Mouse (Mus musculus): Measurements from ENCODE around the gene Smarca4.

Gene Smarca4

GRCm38 (mm10) chr9:21721036-21721435 lies 105.1 kb downstream of the Smarca4 start:
- DNase-seq (ENCODE audit: low spot score in 2 of 2), result no peak

GRCm38 (mm10) chr9:21723377-21724146 lies 107.6 kb downstream of the Smarca4 start, which contains the start of gene Ldlr:
Gene Ldlr (plus strand): TSS chr9:21723483.
- peak; percentile 47 to 78 for DNase-seq (ENCODE audit: low spot score in 2 of 2)

GRCm38 (mm10) chr9:21724147-21724536 lies 108.2 kb downstream of the Smarca4 start:
- DNase-seq (ENCODE audit: low spot score in 2 of 2), result peak; percentile 81 to 88

- no peak for DNase-seq (ENCODE audit: low spot score in 2 of 2)
These were observed 109.5 kb downstream of the Smarca4 start for GRCm38 (mm10) chr9:21725224-21726121.

GRCm38 (mm10) chr9:21726218-21726975 lies 110.4 kb downstream of the Smarca4 start:
- DNase-seq (ENCODE audit: low spot score in 2 of 2), result no peak

- no peak for DNase-seq (ENCODE audit: low spot score in 2 of 2)
These were observed 112.4 kb downstream of the Smarca4 start for GRCm38 (mm10) chr9:21728261-21728832.

GRCm38 (mm10) chr9:21729264-21729663 lies 113.3 kb downstream of the Smarca4 start:
- DNase-seq (ENCODE audit: low spot score in 2 of 2), result no peak

GRCm38 (mm10) chr9:21732288-21732687 lies 116.3 kb downstream of the Smarca4 start:
- no peak for DNase-seq (ENCODE audit: low spot score in 2 of 2)

GRCm38 (mm10) chr9:21733446-21733845 lies 117.5 kb downstream of the Smarca4 start:
- no peak for DNase-seq (ENCODE audit: low spot score in 2 of 2)

GRCm38 (mm10) chr9:21733989-21734388 lies 118.0 kb downstream of the Smarca4 start:
- no peak for DNase-seq (ENCODE audit: low spot score in 2 of 2)

GRCm38 (mm10) chr9:21735126-21735525 lies 119.2 kb downstream of the Smarca4 start:
- DNase-seq (ENCODE audit: low spot score in 2 of 2), result no peak

GRCm38 (mm10) chr9:21736580-21736979 lies 120.6 kb downstream of the Smarca4 start:
- no peak for DNase-seq (ENCODE audit: low spot score in 2 of 2)

GRCm38 (mm10) chr9:21737188-21737587 lies 121.2 kb downstream of the Smarca4 start:
- no peak for DNase-seq (ENCODE audit: low spot score in 2 of 2)

- no peak for DNase-seq (ENCODE audit: low spot score in 2 of 2)
These were observed 122.8 kb downstream of the Smarca4 start for GRCm38 (mm10) chr9:21738776-21739175.

- no peak for DNase-seq (ENCODE audit: low spot score in 2 of 2)
These were observed 124.5 kb downstream of the Smarca4 start for GRCm38 (mm10) chr9:21740427-21740826.

GRCm38 (mm10) chr9:21741514-21741913 lies 125.5 kb downstream of the Smarca4 start:
- no peak for DNase-seq (ENCODE audit: low spot score in 2 of 2)

- DNase-seq (ENCODE audit: low spot score in 2 of 2), result no peak
These were observed 131.3 kb downstream of the Smarca4 start for GRCm38 (mm10) chr9:21747238-21747774.

- peak in 1 of 2 experiments; percentile 65 for DNase-seq (ENCODE audit: low spot score in 2 of 2)
These were observed 132.1 kb downstream of the Smarca4 start for GRCm38 (mm10) chr9:21748033-21748432.

- no peak for DNase-seq (ENCODE audit: low spot score in 2 of 2)
These were observed 132.5 kb downstream of the Smarca4 start for GRCm38 (mm10) chr9:21748491-21748890.

GRCm38 (mm10) chr9:21749382-21750118 lies 133.6 kb downstream of the Smarca4 start:
- no peak for DNase-seq (ENCODE audit: low spot score in 2 of 2)

Data from cerebellum, postnatal 4 days (tissue).